Mouse (Mus musculus): ENCODE measurements around the gene Khdrbs1. TPM values are rescaled to one million over a fixed set of nuclear protein-coding genes. Genes with fewer than 3 reads are reported as not detected.
A peak's percentile ranks its signal among the peaks of the same experiment; 100 is the strongest.

Khdrbs1 gene
- polyA plus RNA-seq, 1 experiment from 2014 or later, result 96.5 TPM

DNA sequence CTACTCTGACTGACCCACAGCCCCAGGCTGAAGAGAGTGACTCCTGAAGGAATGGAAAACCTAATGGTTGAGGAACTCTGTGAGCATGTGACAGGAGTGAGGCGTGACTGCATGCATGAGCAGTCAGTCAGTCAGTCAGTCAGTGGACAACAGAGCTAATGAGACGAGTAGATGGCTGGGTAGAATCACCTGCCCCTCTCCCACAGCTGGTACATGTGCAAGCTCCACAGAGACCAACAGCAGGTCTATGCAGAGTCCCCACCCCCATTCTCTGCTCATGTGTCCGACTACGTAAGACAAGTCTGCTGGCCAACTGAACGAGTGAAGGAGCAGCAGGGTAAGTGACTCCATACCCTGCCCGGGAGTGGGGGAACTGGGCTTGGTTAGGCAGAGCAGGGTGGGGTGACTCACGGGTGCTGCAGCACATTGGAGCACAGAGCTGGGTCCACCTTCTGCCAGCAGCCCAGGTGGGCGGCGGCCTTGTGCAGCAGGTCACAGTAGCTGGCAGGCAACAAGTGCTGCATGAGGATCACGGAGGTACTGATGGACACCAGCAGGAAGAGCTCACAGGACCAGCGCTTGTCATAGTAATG lies 58.1 kb downstream of the Khdrbs1 start:
- Histone ChIP-seq H3K9ac (ENCODE audit: low read length) (no peak overlapping the region), H3K4me3 (ENCODE audit: low read depth, low read length) (no peak overlapping the region), H3K9me3 (ENCODE audit: control insufficient read depth, low read length) (no peaks in the 10 kb centered on the region), H3K27ac (ENCODE audit: low read depth) (no peak overlapping the region), H3K4me1 (replicated peaks; ENCODE audit: control insufficient read depth, insufficient read depth, low read length) (no peaks in the 10 kb centered on the region), H3K27me3 (replicated peaks; ENCODE audit: control insufficient read depth, insufficient read depth, low read length) (no peaks in the 10 kb centered on the region), H3K4me2 (ENCODE audit: low read length) (no peak overlapping the region), H3K36me3 (ENCODE audit: control insufficient read depth, insufficient read depth, low read length) (peaks cover 94% of the 10 kb centered on the region)
- WGBS, result 89% methylated on average over 11 of the region's 11 CpGs
- DNase-seq (ENCODE audit: low spot score), result no peak
- no peak for ATAC-seq (replicated peaks; ENCODE audit: low FRiP score, low TSS enrichment, low read depth)

- no peak overlapping the region for H3K9ac ChIP-seq (ENCODE audit: low read length)
- WGBS, result 93% methylated on average over 11 of the region's 11 CpGs
- H3K27ac ChIP-seq (ENCODE audit: low read depth), result no peak overlapping the region
- no peak overlapping the region for H3K4me2 ChIP-seq (ENCODE audit: low read length)
- DNase-seq (ENCODE audit: low spot score) (no peak), ATAC-seq (replicated peaks; ENCODE audit: low FRiP score, low TSS enrichment, low read depth) (no peak)
- H3K4me1 ChIP-seq (replicated peaks; ENCODE audit: control insufficient read depth, insufficient read depth, low read length), result no peaks in the 10 kb centered on the region
- no peaks in the 10 kb centered on the region for H3K9me3 ChIP-seq (ENCODE audit: control insufficient read depth, low read length)
- no peak overlapping the region for H3K4me3 ChIP-seq (ENCODE audit: low read depth, low read length)
- peaks cover 94% of the 10 kb centered on the region for H3K36me3 ChIP-seq (ENCODE audit: control insufficient read depth, insufficient read depth, low read length)
- no peaks in the 10 kb centered on the region for H3K27me3 ChIP-seq (replicated peaks; ENCODE audit: control insufficient read depth, insufficient read depth, low read length)
These were observed 60.3 kb downstream of the Khdrbs1 start for GRCm38 (mm10) chr4:129681837-129682236.

DNA sequence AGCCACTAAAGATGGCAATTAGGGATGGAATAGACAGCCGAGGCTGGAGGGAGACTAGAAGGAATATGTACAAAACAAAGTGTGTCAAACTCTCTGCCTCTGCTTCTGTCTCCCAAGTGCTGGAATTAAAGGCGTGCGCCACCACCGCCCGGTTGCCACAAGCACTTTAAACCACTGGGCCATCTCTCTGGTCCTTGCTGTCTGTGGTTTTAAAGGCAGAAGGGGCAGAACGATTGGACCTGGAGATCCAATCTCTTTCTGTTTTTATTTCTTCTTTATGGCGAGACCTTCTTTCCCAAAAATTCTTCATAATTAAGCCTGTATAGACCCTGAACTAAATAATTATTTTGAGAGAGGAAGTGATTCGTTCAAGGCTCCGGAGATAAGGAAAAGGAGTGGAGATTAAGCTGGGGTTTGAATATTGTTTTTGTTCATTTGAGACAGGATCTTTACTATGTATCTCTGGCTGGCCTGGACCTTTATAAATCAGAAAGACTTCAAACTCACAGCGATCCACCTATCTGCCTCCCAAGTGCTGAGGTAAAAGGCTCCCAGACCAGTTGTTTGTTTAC lies 69.1 kb downstream of the Khdrbs1 start:
- Histone ChIP-seq H3K27ac (ENCODE audit: low read depth) (peak overlapping the region; percentile 94), H3K9me3 (ENCODE audit: control insufficient read depth, low read length) (no peaks in the 10 kb centered on the region), H3K36me3 (ENCODE audit: control insufficient read depth, insufficient read depth, low read length) (peaks cover 24% of the 10 kb centered on the region), H3K4me3 (ENCODE audit: low read depth, low read length) (peak overlapping the region; percentile 77), H3K4me1 (replicated peaks; ENCODE audit: control insufficient read depth, insufficient read depth, low read length) (peaks cover 17% of the 10 kb centered on the region), H3K4me2 (ENCODE audit: low read length) (peak overlapping the region; percentile 97), H3K9ac (ENCODE audit: low read length) (peak overlapping the region; percentile 77), H3K27me3 (replicated peaks; ENCODE audit: control insufficient read depth, insufficient read depth, low read length) (no peaks in the 10 kb centered on the region)
- WGBS, result 4% methylated on average over 10 of the region's 10 CpGs
- DNase-seq (ENCODE audit: low spot score) (no peak), ATAC-seq (replicated peaks; ENCODE audit: low FRiP score, low TSS enrichment, low read depth) (no peak)

DNA sequence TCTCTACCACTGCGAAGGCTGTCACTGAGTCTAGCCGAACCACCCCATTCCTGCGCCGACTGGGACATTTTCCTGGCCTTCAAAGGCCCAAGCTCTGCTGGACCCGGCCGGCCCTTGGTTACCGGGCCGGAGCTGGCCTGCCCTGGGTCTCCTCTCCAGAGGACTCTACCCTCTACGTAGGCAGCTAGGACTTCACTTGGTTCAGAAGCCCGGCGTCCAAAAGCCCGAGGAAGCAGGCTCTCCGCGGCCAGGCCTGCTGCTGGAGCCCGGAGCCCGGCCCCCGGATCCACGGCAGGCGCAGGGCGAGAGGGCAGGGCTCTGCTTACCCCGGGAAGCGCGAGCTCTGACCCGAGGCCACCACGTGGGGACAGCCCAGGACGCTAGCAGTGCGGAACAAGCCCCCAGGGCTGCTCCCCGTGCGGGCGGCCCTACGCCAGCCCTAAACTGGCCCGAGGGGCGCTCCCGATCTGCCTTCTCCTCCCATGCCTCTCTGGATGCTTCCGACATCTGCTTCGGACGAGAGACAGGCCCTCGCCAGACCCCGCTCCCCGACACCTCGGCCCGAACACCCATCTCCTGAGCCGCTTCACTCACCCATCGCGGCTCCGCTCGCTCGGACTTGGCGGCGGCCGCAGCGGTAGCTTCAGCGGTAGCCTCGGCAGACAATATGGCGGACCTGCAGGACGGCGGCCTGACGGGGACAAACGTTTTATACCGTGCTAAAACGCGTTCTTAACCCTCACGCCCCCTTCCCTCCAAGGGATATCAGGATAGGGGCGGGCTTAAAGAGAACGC lies 69.8 kb downstream of the Khdrbs1 start, which contains the start of gene Kpna6:
TSS of gene Kpna6 (minus strand) at position 685 of the 795 bp plus-strand sequence.
- no peaks in the 10 kb centered on the region for H3K9me3 ChIP-seq (ENCODE audit: control insufficient read depth, low read length)
- ATAC-seq (replicated peaks; ENCODE audit: low FRiP score, low TSS enrichment, low read depth), result peak; percentile 89
- WGBS, result under 1% methylated on average over 65 of the region's 65 CpGs

GRCm38 (mm10) chr4:129671491-129672082 lies 70.5 kb downstream of the Khdrbs1 start:
- Histone ChIP-seq H3K9me3 (ENCODE audit: control insufficient read depth, low read length) (no peaks in the 10 kb centered on the region), H3K36me3 (ENCODE audit: control insufficient read depth, insufficient read depth, low read length) (peaks cover 18% of the 10 kb centered on the region), H3K27ac (ENCODE audit: low read depth) (peak overlapping the region; percentile 94), H3K4me3 (ENCODE audit: low read depth, low read length) (peak overlapping the region; percentile 77), H3K4me2 (ENCODE audit: low read length) (peak overlapping the region; percentile 97), H3K9ac (ENCODE audit: low read length) (peak overlapping the region; percentile 77), H3K27me3 (replicated peaks; ENCODE audit: control insufficient read depth, insufficient read depth, low read length) (no peaks in the 10 kb centered on the region), H3K4me1 (replicated peaks; ENCODE audit: control insufficient read depth, insufficient read depth, low read length) (peaks cover 17% of the 10 kb centered on the region)
- 7% methylated on average over 12 of the region's 12 CpGs for WGBS
- ATAC-seq (replicated peaks; ENCODE audit: low FRiP score, low TSS enrichment, low read depth) (0 out of 2 replicates have a peak, but pooled peaks have one; percentile 42), DNase-seq (ENCODE audit: low spot score) (peak; percentile 63)

More for the DNA sequence above, 69.8 kb downstream of the Khdrbs1 start, which contains the start of gene Kpna6:
- Histone ChIP-seq H3K4me2 (ENCODE audit: low read length) (peak within 1 kb of the TSS; percentile 97), H3K27me3 (replicated peaks; ENCODE audit: control insufficient read depth, insufficient read depth, low read length) (no peaks in the 10 kb centered on the region), H3K36me3 (ENCODE audit: control insufficient read depth, insufficient read depth, low read length) (peaks cover 20% of the 10 kb centered on the region), H3K4me3 (ENCODE audit: low read depth, low read length) (peak within 1 kb of the TSS; percentile 77), H3K27ac (ENCODE audit: low read depth) (peak within 1 kb of the TSS; percentile 94), H3K9ac (ENCODE audit: low read length) (peak within 1 kb of the TSS; percentile 77), H3K4me1 (replicated peaks; ENCODE audit: control insufficient read depth, insufficient read depth, low read length) (peaks cover 17% of the 10 kb centered on the region)
- DNase-seq (ENCODE audit: low spot score), result peak; percentile 95

GRCm38 (mm10) chr4:129662255-129662813 lies 79.8 kb downstream of the Khdrbs1 start:
- ATAC-seq (replicated peaks; ENCODE audit: low FRiP score, low TSS enrichment, low read depth) (no peak), DNase-seq (ENCODE audit: low spot score) (no peak)
- H3K27me3 ChIP-seq (replicated peaks; ENCODE audit: control insufficient read depth, insufficient read depth, low read length), result no peaks in the 10 kb centered on the region
- 85% methylated on average over 3 of the region's 3 CpGs for WGBS
- no peaks in the 10 kb centered on the region for H3K9me3 ChIP-seq (ENCODE audit: control insufficient read depth, low read length)
- peaks cover 6% of the 10 kb centered on the region; the same call in 1 of the 2 replicates for H3K4me1 ChIP-seq (replicated peaks; ENCODE audit: control insufficient read depth, insufficient read depth, low read length)
- H3K4me3 ChIP-seq (ENCODE audit: low read depth, low read length), result no peak overlapping the region
- H3K4me2 ChIP-seq (ENCODE audit: low read length), result no peak overlapping the region
- H3K27ac ChIP-seq (ENCODE audit: low read depth), result no peak overlapping the region
- H3K36me3 ChIP-seq (ENCODE audit: control insufficient read depth, insufficient read depth, low read length), result peaks cover 56% of the 10 kb centered on the region
- H3K9ac ChIP-seq (ENCODE audit: low read length), result no peak overlapping the region

DNA sequence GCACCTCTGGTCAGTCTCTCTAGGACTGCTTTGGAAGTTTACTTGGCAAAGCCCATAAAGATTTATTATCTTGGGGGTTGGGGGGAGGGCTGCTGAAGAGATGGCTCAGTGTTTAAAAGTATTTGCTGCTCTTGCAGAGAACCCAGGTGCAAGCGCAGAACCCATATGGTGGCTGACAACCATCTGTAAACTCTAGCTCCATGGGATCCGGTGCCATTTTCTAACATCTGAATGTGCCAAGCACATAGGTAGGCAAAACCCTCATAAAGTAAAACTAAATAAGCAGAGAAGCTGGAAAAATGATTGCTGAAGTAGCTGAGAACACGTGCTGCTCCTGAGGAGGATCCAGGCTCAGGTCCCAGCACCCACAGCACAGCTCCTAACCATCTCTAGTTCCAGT lies 80.5 kb downstream of the Khdrbs1 start:
- Histone ChIP-seq H3K4me2 (ENCODE audit: low read length) (no peak overlapping the region), H3K4me3 (ENCODE audit: low read depth, low read length) (no peak overlapping the region), H3K9ac (ENCODE audit: low read length) (no peak overlapping the region), H3K27me3 (replicated peaks; ENCODE audit: control insufficient read depth, insufficient read depth, low read length) (no peaks in the 10 kb centered on the region), H3K9me3 (ENCODE audit: control insufficient read depth, low read length) (no peaks in the 10 kb centered on the region), H3K27ac (ENCODE audit: low read depth) (peak overlapping the region; percentile 23; the same call in 1 of the 2 replicates), H3K4me1 (replicated peaks; ENCODE audit: control insufficient read depth, insufficient read depth, low read length) (peaks cover 6% of the 10 kb centered on the region; the same call in 1 of the 2 replicates), H3K36me3 (ENCODE audit: control insufficient read depth, insufficient read depth, low read length) (peaks cover 60% of the 10 kb centered on the region)
- no peak for ATAC-seq (replicated peaks; ENCODE audit: low FRiP score, low TSS enrichment, low read depth)
- 42% methylated on average over 3 of the region's 3 CpGs for WGBS
- no peak for DNase-seq (ENCODE audit: low spot score)

- no peaks in the 10 kb centered on the region for H3K27me3 ChIP-seq (replicated peaks; ENCODE audit: control insufficient read depth, insufficient read depth, low read length)
- H3K4me1 ChIP-seq (replicated peaks; ENCODE audit: control insufficient read depth, insufficient read depth, low read length), result no peaks in the 10 kb centered on the region
- H3K4me3 ChIP-seq (ENCODE audit: low read depth, low read length), result no peak overlapping the region
- H3K9ac ChIP-seq (ENCODE audit: low read length), result no peak overlapping the region
- 90% methylated on average over 14 of the region's 14 CpGs for WGBS
- H3K27ac ChIP-seq (ENCODE audit: low read depth), result no peak overlapping the region
- ATAC-seq (replicated peaks; ENCODE audit: low FRiP score, low TSS enrichment, low read depth), result no peak
- no peaks in the 10 kb centered on the region for H3K9me3 ChIP-seq (ENCODE audit: control insufficient read depth, low read length)
- H3K36me3 ChIP-seq (ENCODE audit: control insufficient read depth, insufficient read depth, low read length), result peaks cover 98% of the 10 kb centered on the region
- no peak for DNase-seq (ENCODE audit: low spot score)
- no peak overlapping the region for H3K4me2 ChIP-seq (ENCODE audit: low read length)
These were observed 87.3 kb downstream of the Khdrbs1 start for GRCm38 (mm10) chr4:129654770-129655169.
